Mouse (Mus musculus) skeletal muscle tissue, adult 2 months (tissue): ENCODE measurements around the gene Ift46.
A peak's percentile ranks its signal among the peaks of the same experiment; 100 is the strongest.

Experiments
- DNase-seq: peaks from one replicate; pipeline ENCODE4 v3.0.0-alpha.2; 2012; ENCODE audit warnings: low read depth, low spot score

The Ift46 gene

DNA sequence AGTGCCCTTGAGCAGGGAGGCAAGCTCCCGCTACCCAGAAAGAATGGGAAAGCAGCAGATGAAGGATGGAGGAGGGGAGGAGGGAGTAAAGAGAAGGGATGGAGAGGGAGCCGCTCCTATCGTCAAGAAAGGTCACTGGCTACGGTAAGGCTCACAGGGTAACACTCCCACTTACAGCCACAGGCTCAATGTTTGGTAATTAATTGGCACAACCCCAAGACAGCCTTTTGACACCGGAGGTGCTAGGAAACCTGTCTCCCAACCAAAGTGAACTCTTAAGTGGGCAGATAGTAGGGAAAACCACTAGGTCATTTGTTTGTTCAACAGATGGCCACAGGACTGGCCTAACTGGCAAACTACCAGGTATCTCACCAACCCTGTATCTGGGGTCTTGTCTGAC, 39.4 kb downstream of the Ift46 start:
- DNase-seq: no peak

DNA sequence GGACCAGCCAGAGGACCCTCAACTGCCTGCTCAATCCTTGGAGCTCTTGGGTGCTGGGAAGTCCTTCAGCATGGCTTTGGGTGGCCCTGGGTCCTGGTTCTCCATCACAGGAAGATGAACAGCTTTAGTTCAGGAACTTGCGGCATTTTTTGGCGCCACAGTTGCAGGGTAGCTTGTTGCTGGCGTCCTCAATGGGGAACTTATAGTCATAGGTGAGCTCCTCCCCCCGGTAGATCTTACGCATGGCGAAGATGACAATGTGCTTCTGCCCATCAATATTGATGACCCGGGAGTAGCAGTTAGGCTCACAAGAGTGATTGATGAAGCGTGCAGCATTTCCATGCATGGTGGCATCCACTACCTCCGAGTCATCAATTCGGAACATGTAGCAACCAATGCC, 40.1 kb downstream of the Ift46 start:
- no peak for DNase-seq

DNA sequence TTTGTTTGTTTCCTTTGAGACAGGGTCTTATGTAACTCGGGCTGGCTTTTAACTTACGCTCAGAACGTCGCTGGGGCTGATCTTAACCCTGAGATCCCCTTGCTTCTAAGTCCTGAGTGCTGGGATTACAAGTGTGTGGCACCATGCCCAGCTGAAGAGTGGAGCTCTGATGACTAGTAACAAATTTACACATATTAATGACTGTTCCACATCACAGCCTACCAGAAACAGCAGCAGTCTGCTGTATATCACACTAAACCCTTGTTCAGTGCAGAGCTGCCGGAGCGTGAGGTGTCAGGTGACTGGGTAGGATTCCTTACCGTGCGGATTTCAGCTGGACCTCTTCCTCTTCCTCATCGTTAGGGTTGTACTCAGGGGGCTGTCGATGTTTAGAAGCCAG, 42.6 kb downstream of the Ift46 start:
- DNase-seq: no peak

DNA sequence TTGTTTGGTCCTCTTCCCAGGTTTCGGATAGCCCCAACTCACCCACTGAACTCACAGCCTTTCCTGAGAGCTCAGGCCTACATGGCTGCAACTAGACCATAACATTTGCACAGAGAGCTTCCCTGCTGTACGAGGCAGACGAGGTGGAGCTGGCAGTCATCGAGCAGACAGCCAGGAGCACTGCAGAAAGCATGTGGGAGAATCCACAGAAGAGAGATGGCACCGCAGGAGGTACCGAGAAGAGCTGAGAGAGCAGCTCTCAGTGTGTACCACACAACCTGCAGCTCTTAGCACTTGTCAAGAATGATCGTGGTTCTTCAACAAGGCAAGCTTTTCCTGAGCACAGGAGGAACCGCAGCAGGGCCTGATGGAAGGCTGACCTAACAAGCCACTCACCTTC, 46.5 kb downstream of the Ift46 start:
- no peak for DNase-seq

DNA sequence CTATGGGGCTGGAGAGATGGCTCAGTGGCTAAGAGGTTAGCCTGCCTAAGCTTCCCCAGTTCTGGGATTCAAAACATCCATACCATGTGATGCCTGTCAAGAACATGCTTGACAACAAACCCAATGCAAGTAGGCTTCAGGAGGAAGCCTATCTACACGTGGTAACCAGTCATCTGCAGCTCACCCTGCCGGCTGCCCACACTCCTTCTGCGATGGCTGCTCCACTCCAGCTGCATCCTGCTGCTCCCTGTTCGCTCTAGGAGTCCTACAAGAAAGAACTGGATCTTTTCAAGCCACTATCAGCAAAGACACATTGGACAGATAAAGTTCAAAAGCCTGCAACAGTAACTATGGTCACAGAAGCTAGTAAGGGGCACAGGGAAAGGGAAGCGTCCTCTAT, 49.8 kb downstream of the Ift46 start:
- DNase-seq: no peak

DNA sequence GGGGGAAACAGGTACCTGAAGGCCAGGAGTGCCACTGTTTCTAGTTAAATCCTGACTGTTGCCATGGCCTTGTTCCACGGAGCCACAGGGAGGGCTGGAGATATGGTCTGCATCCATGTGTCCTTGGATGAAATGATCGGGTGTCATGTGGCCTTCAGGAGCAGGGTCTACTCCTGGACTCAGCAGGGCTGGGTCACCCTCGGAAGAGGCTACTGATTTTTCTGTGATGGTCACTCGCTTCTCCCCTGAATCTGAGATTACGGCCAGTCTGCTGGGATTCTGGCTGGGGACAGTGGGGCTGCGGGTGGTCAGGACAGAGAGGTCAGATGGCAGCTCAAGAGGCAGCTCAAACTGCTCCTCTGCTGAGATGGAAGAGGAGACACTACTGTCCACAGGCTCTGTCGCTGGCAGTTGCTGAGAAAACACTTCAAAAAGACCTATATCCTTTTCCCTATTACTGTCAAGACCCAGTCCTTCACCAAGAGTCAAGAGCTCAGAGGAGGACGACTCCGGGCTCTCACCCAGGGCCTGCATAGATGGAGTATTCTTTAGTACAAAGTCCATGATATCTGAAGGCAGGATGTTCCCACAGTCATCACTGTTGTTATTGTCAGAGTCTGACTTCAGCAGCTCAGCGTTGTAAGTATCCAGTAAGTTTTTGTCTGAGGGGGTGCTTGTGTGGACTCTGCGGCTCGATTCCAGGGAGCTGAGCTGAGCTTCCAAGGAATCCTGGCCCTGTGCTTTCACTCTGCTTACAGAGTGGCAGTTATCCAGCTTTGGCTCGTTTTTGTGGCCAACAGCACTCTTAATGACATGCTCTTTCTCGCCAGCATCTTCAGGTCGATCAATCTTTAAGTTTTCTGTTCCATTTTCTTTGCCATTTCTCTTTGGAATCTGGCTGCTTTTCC, 52.5 kb downstream of the Ift46 start:
- peak; percentile 40 for DNase-seq

DNA sequence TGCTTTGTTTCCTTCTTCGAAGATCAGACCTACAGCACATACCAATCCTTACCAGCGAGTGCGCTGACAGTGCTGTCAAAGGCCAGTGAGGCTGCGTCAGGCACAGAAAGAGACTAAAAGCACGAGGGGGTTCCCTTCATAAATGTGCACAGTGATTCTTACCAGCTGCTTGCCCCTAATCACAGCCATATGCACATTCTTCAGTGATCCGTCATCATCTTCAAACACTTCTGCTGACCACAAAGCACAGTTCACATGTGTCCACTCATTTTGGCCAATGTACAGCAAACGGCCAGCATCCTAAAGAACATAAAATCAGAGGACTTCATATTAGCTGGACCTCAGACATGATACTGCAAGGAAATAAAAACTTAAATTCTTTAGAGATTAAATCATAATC, 59.0 kb downstream of the Ift46 start:
- DNase-seq: no peak

DNA sequence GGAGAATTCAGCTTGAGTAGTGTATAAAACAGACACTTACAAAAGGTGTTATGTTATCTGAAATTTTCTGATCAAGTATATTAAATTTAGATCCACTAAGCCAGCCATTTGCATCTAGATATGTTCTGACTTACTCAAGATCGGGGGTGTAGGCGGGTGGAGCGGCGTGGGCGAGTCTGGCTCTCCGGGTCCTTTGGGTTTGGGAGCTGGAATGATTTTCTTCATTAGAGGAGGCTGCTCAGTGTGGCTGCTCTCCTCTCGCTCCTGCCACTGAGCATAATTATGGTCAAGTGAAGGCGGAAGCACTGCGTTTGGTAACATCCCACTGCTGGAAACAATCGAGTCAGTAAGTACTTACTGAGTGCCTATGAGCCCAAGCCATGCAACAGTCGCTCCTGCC, 61.2 kb downstream of the Ift46 start:
- DNase-seq: no peak

DNA sequence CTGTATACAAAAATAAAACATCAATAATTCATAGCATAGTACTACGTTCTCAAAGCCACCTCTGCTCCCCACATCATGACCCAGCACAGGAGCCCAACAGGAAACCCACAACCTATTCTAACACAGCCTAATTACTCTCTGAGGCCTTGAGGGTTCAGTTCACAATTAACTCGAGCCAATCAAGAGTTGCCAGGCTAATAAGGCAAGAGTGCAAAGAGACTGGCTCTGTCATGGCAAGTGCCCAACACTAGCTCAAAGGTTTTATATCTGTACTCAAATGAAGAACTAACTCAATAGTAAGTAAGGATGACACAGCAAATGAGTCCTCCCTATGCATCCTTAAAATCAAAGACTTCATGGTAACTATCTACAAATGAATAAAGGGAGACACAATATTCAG, 62.8 kb downstream of the Ift46 start:
- no peak for DNase-seq

DNA sequence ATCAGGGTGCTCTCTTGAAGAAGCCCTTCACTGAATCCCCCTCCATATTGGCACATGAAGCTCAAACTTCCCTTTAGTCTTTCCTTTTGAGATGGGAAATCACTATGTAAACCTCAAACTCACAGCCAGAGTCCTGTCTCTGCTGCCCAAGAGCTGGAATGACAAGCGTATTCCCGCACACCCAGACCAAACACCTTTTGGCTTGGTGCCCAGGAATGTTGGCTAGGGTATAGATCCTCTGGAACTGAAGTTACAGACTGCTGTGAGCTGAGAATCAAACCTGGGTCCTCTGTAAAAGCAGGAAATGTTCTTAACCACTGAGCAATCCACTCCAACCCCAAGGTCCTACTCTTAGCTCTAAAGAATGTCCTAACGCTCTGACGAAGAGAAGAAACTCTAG, 64.6 kb downstream of the Ift46 start:
- no peak for DNase-seq

DNA sequence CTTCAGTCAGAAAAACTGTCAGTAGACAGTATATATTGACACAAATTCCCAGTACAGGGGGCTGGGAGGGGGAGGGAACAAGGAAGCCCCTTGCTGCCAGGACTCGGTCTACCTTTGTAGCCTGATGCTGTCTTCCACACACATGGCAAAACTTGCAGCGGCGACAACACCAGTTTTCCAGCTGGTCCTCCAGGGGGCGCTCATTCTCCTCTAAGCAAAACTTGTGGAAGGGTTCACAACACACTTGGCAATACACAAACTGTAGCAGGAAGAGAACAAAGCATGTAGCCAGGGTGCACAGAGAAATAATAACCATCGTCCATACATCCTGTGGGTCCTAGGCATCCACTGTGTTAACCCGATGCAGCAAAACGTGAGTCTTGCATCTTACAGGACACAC, 68.7 kb downstream of the Ift46 start:
- peak; percentile 72 for DNase-seq

DNA sequence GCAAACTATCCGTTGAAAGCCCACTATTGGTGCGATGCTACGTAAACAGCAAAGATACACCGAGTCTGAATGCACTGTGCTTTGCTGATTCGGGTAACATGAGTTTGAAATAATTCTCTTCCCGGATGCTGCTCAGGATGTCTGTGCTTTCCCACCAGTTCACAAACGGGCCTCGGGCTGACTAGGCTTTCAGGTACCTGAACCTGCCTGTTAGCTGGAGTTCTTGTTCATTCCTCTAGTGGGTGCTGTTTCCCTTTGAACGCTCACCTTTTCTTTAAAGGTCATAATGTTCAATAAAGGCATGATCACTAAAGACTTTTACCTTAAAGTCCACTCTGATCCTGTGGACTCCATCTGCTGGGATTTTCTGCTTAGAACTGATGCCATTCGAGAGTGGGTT, 73.5 kb downstream of the Ift46 start:
- DNase-seq: no peak
